Mouse (Mus musculus) CD8-positive naive resting alpha-beta T cell, adult 2 months (primary cell): Measurements from ENCODE around the gene Cab39.

Experiments
- DNase-seq, 2 experiments: peaks; one replicate each; pipeline ENCODE4 v3.0.0; 2022; ENCODE audit warnings: low read depth in 2 of 2, low spot score in 2 of 2

Gene Cab39

DNA sequence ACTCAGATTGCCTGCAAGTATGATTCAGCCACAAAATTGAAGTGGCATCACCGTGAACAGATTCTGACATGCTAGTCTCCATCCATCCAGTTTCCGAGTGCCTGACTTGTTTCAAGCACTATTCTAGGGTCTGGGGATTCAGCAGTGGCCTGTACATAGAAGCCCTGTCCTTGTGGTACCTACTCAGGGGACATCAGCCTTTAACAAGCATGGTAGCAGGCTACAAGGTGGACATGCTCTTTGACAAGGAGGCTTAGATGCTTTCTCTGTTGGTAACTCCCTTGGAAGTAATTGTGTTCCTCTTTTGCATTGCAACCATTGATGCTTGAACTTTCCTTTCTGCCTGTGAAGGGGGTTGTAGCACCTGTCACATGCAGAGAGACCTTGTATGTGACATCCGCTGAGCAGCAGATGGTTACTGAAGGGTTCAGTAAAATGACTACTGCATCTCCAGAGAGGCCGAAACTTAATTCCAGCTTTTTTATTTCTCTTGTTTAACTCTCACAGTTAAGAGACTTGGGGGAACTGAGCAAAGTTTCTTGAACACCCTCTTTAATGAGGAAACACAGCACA is 50.1 kb downstream of the Cab39 start:
- no peak for DNase-seq

DNA sequence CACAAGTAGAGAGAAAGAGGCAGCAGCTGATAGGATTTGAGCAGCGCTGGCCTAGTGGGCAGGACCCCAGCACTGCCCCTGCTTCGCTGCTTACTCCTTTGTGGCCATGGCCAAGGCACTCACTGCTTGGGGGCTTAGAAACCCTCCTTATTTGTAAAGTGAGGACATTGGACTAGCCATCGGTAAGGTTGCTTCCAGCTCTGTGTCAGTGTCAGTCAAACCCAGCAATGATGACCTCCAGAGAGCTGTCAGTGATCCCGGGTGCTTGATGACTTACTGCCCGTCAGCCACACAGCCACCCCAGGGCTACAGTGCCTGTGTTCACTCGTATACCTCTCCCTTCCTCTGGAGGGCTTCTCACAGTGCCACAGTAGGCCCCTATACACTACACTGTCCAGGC is 51.7 kb downstream of the Cab39 start:
- DNase-seq, result no peak

DNA sequence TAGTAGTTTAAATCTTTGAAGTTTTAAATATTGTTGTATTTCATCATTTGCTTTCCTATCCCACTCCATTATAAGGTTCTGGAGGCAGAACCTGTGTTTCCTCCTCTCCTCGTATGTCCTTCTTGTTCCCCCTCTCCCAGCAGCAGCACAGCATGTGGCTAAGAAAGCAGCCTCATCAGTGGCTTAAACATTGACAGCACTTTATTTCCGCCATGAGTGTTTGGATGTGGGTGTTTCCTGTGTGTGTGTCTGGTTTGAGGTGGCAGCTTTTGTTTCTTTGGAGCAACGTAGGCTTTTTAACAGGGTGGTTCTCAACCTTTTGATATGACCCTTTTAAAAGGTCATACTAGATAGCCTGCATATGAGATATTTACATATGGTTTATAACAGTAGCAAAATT is 52.2 kb downstream of the Cab39 start:
- no peak for DNase-seq

DNA sequence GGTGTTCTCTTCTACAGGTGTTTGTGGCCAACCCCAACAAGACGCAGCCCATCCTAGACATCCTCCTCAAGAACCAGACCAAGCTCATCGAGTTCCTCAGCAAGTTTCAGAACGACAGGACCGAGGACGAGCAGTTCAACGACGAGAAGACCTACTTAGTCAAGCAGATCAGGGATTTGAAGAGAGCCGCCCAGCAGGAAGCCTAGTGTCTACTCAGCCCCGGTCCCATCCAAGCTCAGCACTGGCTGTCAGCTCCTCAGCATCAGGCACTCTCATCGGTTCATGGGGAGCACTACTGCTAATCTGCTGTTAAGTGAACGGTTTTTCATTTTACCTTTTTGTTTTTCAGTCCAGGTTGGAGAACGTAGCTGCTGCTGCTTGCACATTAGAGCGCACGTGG is 55.8 kb downstream of the Cab39 start:
- no peak for DNase-seq

DNA sequence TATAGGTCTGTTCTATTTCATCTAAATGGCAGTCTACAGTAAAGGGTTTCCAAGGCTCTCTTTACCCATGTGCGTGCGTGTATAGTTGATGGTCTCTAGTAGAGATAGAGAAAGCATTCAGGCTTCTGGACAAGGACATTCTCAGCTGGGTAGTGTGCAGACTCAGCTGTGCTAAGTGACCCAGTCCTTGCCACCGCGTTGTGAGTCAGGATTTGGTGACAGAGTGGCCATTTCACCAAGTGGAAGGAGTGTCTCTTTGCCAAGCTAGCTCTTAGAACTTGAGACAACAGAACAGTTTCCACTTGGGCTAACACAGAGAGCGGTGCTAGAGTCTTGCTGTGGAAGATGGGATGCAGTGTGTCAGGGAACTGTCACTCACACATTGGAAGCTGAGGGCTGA is 57.6 kb downstream of the Cab39 start:
- no peak for DNase-seq

DNA sequence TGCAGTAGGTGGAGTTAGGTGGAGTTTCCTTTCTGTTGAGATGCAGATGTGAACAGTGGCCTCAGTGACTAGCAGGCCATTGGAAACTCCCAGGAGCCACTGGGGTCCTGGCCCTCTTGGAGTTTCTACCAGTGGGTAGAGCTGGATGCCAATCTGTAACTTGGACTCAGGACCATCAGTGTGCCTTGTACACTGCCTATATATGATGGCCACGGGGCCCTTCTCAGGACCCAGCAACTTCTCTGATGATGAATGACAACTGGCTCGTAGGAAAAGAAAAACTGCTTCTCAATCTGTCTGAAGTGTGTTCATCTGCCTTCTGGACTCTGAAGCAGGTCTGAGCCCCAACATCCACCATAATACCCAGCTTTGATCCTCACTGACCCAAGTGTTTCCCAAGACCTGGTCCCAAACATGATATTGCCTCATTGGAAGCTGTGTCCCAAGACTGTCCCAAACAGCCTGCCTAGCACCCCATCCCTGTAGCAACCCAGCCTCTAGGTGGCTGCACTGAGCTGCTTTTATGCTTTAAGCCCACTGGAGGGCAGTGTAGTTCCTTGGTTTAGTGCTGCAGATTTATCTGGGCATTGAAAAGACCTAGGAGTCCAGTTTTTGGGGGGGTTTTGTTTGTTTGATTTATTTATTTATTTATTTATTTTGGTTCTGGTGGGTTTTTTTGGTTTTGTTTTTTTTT is 59.9 kb downstream of the Cab39 start:
- DNase-seq, result peak; percentile 54 to 68

DNA sequence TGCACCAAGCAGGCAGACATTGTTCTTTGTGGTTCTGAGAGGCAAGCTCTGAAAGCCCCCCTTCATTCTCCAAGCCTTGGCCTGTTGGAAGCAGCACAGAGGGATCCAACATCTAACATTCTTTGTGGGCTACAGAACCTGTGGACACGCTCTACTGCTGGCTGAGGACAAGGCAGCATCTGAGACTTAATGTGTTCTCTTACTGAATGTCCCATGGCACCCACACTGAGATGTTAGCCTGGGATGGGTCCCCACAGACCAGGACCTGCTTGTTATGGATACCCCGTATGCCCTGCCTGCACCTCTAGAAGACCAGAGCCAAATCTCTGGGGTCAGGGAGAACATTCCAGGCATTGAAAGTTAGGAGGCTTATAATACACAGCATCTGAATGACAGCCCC is 60.6 kb downstream of the Cab39 start:
- DNase-seq, result no peak

DNA sequence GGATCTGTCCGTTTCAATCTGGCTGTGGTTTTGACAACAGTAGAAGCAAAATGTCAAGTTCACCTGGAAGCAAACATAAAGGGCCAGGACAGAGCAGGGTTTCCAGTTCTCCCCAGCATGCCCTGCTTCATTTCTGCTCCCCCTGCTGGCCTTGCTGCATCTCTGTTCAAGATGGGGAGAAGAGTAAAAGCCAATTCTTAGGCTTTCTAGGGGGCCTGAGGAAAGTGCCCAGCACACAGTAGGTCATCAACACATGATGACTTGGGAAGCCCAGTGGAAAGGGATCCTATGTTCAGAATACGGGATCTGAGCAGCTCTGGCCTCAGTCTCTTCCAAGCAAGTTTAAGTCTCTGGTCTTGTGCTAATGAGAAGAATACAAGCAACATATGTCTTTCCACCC is 61.2 kb downstream of the Cab39 start:
- no peak for DNase-seq

DNA sequence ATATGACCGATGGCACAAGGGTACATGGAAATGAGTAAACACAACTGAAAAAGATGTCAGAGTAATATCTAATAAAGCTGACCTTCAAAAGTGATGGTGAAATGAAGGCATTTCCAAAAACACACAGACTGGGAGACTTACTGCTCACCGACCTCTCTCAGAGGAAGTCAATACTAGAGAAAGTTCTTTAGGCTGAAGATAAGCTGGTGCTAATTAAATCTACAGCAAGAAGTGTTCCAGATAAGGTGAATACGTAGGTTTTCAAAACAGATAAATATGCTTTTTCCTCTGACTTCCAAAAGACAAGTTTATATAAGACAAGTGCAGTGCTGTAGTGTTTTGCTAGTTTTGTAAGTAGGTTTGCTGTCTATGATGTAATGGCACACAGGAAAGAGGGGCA is 63.0 kb downstream of the Cab39 start:
- no peak for DNase-seq

DNA sequence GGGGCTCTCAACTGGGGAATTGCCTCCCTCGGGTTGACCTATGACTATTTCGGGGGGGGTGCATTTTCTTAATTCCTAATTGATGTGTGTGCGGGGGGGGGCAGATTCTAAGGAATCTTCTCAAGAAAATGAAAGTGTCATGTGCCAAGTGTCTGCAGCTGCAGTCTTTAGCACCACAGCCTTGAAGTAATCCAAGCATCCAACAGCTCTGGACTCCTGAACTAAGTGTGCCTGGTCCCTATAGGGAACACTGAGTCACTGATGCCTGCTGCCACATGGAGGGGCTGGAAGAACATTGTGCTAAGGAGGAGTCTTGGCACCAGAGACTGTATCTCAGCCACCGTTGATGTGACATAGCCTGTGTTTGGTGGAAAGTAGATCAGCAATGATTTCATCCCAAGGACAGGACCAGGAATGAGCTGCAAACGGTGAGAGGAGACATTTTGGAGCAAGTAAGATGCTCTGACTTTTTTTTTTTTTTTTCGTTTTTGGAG is 64.1 kb downstream of the Cab39 start:
- no peak for DNase-seq

DNA sequence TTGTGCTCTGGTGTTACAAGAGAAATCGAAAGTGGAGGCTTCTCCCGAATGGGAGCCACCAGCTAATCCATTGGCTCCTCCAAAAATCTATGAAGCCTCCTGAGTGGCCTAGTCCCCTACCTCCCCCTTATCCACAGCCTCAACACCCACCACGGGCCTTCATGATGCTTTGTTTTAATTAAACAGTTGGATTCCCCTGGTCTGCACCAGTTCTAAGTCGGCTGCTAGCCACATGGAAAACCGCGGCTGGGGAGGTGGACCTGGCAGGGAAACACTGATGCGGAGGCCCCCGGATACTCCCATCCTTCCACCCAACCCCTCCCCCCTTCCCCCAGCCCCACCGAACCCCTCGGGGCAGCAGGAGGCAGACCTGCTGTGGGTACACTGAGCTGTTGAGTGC is 71.1 kb downstream of the Cab39 start:
- peak; percentile 16 to 21 for DNase-seq

DNA sequence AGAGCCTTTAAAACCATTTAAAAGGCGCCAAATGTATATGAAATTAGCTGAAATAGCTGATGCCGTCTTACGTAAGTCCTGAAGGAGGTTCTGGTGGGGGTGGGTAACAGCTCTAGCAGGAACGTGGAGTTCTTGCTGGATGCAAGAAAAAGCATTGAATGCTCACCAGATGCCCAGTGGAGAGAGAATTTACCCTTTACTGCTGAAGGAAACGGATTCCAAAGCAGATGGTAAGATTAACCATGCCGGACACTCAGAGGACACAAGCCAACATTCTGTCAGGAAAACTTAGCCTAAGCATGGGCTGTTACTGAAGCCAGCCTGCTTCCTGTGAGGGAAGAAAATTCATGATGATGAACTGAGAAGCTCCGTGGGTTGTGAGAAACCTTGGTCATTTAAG is 76.8 kb downstream of the Cab39 start:
- DNase-seq, result no peak

DNA sequence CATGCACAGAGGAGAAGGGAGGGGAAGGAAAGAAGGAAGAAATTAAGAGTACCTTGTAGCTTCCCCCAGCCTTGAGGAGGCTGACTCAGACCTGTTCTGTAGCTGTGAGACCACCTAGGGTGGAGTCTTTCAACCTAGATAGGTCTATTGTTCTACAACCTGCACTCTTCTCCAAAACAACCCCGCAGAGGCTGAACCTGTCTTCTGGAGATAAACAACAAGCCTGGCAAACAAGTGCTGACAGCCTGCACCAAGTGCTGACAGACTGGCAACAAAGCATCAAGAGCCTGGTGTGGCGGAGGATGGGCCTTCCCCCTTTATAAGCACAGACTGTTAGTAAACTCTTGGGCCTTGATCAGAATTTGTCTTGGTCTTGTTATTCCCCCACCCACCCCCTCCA is 77.3 kb downstream of the Cab39 start:
- no peak for DNase-seq

DNA sequence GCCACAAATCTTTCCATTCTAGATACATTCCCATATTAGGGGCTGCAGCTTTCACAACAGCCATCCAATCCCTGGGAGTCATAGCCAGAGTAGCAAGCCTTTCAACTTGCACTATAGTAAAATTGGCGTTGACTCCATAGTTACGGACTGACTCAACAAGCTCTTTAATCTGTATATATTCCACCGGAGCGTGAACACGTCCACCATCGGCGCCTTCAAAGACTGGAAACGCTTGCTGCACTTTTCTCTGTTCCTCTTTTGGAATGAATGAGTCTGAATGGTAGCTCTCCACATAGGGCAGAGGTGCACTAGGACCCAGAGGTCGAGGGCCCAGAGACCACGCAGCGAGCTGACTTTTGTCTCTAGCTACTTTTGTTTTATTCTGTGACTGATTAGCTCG is 88.8 kb downstream of the Cab39 start:
- DNase-seq, result no peak

DNA sequence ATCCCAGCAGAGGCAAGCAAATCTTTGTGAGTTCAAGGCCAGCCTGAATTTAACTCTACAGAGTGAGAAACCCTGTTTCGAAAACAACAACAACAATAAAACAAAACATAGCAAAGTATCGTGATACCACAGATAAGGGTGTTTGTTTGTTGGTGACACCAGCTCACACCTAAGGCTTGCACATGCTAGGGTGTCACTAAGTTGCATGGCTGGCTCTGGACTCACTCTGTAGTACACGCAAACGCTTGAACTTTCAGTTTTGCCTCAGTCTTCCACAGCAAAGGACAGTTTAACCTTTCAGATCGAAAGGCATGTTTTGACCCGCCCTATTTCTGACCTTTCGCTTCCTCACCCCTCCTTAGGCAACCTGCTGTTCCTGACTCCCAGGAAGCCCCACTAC is 94.0 kb downstream of the Cab39 start:
- DNase-seq, result no peak

DNA sequence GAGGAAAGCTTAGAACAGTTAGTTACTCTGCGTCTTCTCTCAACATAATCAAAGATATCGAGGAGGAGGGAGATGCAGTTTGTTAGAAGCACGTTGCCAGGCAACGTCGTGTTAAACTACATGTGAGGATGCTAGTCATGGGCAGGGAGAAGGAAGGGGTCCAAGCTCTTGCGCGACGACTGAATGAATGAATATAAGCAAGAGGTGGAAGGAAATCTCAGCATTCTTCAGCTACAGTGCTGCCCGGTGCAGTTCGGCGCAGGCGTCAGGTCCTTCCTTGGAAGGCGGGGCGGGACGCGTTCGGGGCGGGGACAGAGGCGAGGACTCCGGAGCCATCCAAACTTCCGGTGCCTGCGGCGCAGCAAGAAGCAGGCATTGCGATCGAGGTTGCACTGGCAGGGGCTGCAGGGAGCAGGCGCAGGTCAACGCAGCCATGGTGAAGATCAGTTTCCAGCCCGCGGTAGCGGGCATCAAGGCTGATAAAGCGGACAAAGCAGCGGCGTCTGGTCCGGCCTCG is 101.0 kb downstream of the Cab39 start, which contains the start of gene Itm2c:
Gene Itm2c, plus strand, starts transcription at position 51 of the 517 bp plus-strand sequence.
- DNase-seq, result peak; percentile 78 to 87

DNA sequence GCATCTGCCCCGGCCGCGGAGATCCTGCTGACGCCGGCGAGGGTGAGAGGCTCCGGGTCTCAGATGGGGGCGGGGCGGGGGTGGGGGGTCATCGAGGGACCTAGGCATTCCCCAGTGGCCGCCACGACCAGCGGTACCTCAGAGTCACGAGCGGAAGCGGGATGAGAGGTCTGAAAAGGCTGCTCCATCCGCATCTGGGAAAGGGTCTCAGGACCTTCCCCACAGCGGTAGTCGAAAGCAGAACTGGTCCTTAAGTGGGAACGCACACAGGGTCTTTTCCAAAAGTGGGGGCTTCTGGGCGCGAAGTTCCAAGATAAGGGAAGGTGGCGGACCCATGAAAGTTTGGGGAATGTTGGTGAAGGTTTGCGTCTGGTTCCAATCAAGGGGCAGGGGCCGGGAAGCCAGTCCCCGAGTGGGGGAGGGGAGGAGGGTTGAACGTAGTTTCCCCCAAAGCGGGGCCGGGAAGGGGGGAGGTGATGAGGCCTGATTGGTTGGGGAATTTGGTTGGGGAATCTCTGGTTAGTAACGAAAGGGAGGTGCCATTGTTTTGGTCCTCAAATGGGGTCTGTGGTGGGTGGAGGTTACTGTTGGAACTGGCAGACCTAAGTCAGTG is 101.6 kb downstream of the Cab39 start:
- peak in 1 of 2 experiments; percentile 6 for DNase-seq

DNA sequence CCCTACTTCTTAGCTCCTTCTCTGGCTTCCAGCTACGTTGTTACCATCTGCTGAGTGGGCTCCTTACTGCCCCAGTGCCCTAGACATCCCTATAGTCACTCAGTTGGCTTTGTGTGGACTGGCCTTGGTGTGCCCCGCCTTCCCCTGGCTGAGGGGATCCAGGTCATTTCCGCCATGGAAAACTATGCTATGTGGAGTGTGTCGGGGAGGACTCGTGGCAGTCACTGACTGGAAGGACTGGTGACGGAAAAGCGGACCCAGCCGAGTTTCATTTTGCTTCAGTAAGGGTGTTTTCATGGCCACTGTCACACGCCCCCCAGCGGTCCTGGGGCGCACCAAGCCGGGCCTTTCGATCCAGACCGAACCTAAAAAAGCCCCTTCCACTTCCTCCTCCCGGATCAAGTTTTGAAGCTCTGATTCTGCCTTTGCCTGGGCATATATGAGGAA is 102.2 kb downstream of the Cab39 start:
- DNase-seq, result peak; percentile 44 to 56

DNA sequence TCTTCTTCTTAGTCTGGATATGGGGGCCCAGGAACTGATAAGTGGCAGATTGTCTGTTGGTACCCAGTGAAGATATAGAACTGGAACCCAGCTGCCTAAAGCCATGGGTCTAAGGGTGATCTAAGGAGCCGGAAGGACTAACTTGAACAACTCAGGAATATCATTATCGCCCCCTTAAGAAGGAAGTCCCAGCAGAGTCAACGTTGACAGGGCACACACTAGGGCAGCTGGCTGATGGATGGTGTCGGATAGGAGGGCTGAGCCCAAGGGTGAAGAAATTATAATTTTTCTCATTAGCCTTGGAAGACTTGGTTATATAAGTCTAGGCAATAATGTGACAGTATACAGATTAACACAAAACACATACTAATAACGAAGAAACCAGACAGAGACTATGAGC is 102.9 kb downstream of the Cab39 start:
- no peak for DNase-seq

DNA sequence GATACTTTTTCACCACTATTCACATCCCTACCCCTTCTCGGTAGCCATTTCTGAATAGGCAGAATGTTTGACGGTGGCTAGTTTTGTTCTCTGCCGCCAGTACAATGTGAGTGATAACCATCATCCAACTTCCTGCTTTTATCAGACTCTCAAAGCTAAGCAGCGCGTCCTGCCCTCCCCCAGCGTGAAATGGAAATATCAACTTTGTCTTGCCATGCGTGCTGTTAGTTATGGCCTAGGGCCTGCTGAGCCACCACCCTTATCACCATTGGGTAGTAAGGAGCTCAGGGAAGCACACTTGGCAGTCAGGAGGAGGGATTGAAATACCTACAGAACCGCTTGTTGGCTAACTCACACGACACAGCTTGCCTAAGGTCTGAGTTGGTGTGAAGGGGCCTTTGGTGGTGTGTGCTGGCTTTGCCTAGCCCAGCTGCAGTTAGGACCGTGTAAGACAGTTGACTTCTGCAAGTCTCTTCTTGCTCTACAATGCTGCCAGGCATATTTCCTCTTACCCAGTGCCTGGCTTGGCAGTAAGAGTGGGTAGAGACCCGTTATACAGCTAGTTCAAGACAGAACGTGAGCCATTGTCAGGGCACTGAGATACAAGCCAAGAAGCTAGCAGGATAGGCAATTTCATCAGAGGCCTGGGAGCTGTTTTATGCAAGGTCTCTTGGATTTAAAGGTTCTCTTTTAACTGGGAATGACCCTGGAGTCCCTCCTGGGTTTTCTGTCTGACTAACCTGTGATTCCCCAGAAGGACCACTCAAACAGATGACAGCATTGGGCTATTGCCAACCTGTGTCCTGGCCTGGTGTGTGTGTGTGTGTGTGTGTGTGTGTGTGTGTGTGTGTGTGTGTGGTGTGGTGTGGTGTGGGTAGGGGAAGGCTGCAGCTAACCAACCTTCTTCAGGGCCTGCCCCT is 103.8 kb downstream of the Cab39 start:
- DNase-seq, result peak in 1 of 2 experiments; percentile 9
